Mouse (Mus musculus): ENCODE results near the gene Prlh. TPM values are rescaled to one million over a fixed set of nuclear protein-coding genes. Genes with fewer than 3 reads are reported as not detected.

Prlh gene
- total RNA-seq (2017) = not detected in 3 replicates

DNA sequence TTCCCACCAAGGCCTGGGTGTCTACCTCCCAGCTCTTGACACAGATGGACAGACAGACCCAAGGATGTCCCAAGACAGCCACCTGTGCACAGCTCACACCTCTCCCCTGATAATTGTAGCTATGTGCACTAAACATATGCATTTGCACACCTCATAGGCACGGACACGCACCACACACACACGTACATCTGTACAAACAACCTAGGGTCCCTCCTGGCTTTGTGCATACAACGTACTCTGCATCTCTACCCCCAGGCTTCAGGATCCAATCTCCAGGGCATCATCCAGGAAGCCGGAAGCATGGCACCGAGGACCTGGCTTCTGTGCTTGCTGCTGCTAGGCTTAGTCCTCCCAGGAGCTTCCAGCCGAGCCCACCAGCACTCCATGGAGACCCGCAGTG lies at the start of gene Prlh:
TSS of gene Prlh (plus strand) at position 301 of the 400 bp plus-strand sequence.
- ATAC-seq (replicated peaks; ENCODE audit: insufficient number of reproducible peaks, low FRiP score, low TSS enrichment, poor library complexity, severe bottlenecking) = no peak

DNA sequence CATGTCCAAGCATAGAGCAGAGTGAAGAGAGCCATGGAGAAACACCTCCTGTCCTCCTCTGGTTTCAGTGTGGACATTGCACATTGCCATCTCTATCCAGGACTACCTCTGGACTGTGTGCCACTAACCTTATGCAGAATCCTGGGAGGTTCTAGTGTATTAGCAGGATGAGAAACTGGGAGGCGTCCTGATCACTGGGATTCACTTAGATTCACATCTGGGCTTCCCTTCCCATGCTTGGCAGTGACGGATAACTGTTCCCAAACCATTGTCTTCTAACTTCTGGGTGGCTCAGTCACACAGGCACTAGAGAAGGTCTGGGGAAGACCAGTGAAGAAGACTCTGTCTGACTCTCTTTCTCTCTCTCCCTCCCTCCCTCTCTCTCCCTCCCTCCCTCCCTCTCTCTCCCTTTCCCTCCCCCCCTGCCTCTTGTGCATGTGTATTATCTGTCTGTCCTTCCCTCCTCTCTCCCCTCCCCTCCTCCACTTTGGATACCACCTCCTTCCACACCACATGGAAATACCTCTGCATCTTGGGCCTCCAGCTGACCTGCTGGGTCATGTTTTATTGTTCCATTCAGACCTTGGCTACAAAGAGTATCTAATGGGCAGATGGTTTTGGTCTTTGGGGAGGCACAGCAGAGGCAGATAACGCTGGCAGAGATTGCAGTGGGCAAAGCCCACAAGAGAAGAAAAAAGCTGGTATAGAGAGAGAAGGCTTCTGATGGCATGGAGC lies 49.5 kb upstream of the Prlh start:
- ATAC-seq (replicated peaks; ENCODE audit: insufficient number of reproducible peaks, low FRiP score, low TSS enrichment, poor library complexity, severe bottlenecking) = no peak

DNA sequence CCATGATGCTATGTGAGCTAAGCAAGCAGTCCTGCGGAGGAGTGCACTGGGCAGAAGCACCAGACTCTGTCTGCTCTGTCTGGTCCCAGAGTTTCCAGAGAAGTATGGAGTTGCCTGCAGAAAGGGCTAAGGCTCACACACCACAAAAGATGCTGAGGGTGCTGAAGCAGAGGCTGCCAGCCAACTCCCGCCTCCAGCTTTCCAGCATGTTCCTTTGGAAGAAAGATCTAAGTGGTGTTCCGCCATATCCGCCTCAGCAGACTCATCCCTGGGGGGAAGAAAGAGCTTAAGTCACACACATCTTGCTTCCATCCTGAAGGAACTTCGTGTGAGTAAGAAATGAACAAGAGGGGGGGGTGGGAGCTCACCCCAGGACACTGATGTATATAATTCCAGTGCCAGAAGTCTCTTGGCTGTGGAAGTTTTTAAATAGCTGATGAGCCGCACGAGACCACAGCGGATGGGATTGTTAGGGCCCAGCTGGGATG lies 48.9 kb upstream of the Prlh start:
- no peak for ATAC-seq (replicated peaks; ENCODE audit: insufficient number of reproducible peaks, low FRiP score, low TSS enrichment, poor library complexity, severe bottlenecking)

DNA sequence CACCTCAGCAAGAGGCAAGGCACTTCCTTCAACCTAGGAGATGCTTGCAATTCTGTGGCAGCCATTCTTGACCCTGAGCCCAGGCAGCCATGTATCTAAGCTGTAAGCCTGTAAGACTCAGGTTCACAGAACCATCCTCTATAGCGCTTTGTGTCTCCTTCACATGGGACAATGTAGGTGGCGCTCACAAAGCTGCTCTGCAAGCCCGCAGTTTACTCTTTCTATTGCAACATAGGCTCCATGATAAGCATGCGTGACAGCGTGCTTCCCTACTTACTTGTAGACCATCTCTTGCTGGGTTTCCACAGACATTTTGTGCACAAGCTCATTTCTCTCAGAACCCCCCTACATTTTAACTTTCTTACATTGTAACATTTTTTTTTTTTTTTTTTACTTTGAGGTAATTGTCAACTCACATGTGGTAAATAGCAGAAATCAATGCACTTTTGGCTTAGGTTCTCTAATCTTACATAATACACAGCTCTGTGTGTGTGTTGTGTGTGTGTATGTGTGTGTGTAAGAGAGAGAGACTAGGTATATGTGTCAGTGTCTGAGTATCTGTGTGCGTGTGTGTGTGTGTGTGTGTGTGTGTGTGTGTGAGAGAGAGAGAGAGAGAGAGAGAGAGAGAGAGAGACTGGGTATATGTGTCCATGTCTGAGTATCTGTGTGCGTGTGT lies 48.0 kb upstream of the Prlh start:
- no peak for ATAC-seq (replicated peaks; ENCODE audit: insufficient number of reproducible peaks, low FRiP score, low TSS enrichment, poor library complexity, severe bottlenecking)

DNA sequence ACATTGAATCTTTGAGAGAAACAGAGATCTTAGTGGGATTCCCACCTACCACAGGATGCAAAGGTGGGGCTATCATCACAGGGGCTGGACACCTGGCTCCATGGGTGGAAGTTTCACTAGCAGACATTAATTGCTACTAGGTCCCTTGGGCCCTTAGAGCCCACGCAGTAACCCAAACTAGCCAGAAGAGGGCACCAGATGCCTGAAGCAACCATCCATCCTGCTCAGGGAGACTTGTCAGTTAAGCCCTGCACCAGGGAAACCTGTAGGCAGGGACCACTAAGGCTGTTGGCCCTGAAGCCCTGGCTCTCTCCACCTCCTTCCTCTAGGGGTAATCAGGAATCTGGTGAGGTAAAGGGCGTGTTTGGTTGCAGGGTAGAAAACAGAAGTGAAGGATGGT lies 46.6 kb upstream of the Prlh start:
- ATAC-seq (replicated peaks; ENCODE audit: insufficient number of reproducible peaks, low FRiP score, low TSS enrichment, poor library complexity, severe bottlenecking) = 0 out of 2 replicates have a peak, but pooled peaks have one; percentile 41

DNA sequence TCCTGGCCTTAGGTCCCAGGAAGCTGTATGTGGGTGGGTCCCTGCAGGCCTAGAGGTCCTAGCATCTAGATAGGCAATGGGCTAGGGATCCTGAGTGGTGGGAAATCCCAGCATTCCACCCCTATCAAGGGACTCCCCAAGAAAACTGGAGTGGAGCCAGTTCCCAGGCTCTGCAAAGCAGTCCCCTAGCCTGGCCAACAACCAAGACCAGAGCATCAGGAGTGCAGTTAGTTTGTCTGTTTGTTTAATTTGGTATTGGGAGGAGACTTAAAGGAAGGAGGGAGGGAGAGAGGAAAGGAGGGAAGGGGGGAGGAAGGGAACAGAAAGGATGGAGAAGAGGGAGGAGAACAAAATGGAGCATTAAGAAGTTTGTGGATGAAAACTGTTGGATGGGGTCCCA lies 43.7 kb upstream of the Prlh start:
- ATAC-seq (replicated peaks; ENCODE audit: insufficient number of reproducible peaks, low FRiP score, low TSS enrichment, poor library complexity, severe bottlenecking) = no peak

DNA sequence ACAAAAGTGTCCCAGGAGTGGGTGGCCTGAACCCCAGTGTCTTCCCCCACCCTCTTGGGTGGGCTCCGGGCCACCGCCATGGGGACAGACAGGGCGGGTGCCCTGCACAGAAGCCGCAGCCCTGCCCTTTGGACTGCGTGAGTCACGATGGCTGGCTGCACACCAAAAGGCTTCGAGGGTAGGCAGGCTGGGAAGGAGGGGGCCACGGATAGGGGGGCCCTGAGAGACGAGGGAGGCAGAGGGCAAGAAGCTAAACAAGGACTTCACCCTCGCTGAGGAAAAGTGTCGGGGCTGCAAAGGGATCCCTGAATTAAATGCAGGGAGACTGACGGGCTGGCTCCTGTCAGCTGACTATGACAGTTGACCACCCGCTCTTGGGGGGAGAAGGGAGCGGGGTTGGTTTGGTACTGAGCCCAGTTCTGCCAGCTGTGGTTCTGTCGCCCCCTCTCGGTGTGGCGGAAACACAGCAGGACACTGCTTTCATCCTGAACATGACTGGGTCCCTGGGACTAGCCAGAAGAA lies 43.2 kb upstream of the Prlh start:
- no peak for ATAC-seq (replicated peaks; ENCODE audit: insufficient number of reproducible peaks, low FRiP score, low TSS enrichment, poor library complexity, severe bottlenecking)

DNA sequence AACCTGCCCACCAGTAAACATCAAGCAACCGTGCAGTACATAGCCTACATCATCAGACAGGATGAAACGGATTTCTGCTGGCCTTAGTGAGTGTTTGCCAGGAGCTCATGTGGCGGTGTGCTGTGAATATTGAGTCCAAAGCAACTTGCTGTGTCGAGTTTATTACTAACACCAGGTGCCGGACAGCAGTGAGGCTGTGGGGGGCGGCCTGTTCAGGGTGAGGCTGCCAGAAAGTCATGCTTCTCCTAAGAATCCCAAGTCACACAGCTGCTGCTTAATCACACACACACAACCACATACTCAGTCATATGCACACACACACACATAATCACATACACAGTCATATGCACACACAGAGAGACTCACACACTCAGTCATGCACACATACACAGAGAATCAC lies 39.7 kb upstream of the Prlh start:
- no peak for ATAC-seq (replicated peaks; ENCODE audit: insufficient number of reproducible peaks, low FRiP score, low TSS enrichment, poor library complexity, severe bottlenecking)

DNA sequence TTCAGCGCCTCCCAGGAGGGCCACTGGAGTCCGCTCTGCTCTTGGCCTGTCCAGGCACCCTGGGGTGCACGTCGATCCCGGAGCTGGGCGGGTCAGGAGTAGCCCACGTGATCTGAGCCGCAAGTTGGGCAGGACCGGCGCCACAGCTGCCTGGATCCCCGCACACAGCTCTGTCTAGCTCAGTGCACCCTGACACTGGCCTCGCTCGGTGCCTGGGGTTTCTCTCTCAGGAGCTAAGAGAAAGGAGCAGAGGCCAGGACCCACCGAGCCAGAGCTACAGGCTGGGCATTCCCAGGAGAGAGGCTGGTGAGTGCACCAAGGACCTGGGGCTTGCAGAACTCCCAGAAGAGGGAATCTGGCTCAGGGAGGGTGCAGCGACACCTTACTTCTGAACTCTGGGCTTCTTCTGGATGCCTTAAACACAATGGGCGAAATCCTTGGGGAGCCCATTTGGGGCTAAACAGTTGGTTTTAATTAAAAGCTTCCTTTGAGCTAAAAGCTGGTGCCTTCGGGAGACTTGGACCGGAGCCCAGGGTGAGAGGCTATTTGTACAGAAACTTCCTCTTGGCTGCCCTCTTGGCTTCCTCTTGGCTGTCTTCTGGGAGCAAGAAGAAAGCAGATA lies 37.8 kb upstream of the Prlh start, which contains the start of gene Mlph:
TSS of gene Mlph (plus strand) at position 138 of the 622 bp plus-strand sequence.
- 0 out of 2 replicates have a peak, but pooled peaks have one; percentile 20 for ATAC-seq (replicated peaks; ENCODE audit: insufficient number of reproducible peaks, low FRiP score, low TSS enrichment, poor library complexity, severe bottlenecking)

DNA sequence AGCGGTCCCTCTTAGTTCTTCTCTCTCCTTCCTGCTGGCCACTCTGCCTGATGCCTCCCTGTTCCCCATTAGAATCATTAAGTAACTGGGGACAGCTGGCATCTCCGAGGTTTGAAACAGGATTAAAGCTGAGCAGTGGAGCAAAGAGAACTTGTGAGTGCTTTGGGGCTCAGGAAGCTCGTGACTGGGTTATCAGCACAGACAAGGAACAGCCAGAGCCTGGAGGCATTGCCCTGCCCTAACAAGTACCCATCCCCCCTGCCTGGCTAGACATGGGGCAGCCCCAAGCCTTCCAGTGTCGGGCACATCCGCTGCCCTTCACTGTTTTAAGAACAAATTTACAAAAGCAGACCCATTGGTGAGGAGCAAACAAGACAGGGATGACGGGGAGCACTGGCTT lies 35.4 kb upstream of the Prlh start:
- no peak for ATAC-seq (replicated peaks; ENCODE audit: insufficient number of reproducible peaks, low FRiP score, low TSS enrichment, poor library complexity, severe bottlenecking)

DNA sequence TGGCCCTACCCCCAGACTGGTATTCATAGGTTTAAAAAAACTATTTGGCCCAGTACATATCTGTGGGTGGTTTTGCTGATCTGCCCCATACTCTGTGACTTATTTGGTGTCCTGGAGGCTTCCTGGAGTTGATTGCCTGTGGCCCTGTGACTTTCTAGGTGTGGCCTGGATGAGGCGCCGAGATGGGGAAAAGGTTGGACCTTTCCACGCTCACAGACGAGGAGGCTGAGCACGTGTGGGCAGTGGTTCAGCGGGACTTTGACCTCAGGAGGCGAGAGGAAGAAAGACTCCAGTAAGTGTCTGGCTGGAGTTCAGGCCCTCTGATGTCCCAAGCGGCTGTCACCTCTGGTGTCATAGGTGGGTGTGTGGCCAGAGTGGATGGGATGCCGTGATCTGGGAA lies 31.2 kb upstream of the Prlh start:
- ATAC-seq (replicated peaks; ENCODE audit: insufficient number of reproducible peaks, low FRiP score, low TSS enrichment, poor library complexity, severe bottlenecking) = no peak

DNA sequence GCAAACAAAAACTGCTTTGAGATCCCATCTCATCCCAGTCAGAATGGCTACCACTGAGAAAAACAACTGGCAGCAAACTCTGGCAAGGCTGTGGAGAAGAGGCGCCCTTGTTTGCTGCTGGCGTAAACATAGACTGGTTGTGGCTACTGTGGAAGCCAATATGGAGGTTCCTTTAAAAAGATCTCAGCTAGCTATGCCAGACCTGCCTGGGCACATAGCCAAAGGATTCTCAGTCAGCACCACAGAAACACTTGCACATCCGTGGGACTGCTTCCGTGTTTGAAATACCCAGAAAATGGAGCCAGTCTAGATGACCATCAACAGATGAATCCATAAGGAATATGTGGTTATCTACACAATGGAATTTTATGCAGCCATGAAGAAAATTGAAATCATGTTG lies 26.9 kb upstream of the Prlh start:
- no peak for ATAC-seq (replicated peaks; ENCODE audit: insufficient number of reproducible peaks, low FRiP score, low TSS enrichment, poor library complexity, severe bottlenecking)

DNA sequence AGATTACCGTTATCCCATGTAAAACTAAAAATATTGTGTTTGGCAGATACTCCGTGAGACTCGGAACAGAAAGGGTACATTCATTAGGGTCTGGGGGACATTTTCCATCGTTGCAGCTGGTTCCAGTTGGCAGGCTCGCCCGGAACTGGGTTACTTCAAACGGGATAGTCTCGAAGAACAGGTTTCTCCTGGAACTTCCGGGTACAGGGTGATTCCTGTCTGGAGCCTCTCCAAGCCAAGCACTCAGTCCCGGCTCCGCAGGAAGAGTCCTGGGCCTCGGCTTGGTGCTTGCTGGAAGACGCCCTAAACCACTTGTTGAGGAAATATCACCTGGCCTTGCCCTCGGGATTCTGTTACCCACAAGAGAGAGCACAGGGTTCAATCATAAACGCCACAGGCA lies 25.6 kb upstream of the Prlh start:
- no peak for ATAC-seq (replicated peaks; ENCODE audit: insufficient number of reproducible peaks, low FRiP score, low TSS enrichment, poor library complexity, severe bottlenecking)

DNA sequence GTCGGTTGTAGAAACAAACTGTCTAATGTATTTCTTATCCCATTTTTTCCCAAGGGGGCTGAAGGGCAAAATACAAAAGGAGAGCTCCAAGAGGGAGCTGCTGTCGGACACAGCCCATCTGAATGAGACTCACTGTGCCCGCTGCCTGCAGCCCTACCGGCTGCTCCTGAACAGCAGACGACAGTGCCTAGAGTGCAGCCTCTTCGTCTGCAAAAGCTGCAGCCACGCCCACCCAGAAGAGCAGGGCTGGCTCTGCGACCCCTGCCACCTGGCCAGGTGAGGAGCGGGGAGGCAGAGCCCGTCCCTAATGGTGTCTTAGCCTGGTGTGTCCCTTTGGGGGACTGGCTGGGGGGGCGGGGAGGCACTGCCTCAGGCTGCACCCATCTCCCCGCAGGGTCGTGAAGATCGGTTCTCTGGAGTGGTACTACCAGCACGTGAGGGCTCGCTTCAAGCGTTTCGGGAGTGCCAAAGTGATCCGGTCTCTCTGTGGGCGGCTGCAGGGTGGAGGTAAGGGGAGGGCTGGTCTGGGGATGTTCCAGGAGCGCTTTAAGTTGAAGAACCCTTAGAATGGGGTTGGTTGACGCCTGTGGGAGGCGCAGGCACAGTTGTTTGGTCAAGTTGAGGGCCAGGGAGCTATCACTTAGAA lies 24.9 kb upstream of the Prlh start:
- no peak for ATAC-seq (replicated peaks; ENCODE audit: insufficient number of reproducible peaks, low FRiP score, low TSS enrichment, poor library complexity, severe bottlenecking)

DNA sequence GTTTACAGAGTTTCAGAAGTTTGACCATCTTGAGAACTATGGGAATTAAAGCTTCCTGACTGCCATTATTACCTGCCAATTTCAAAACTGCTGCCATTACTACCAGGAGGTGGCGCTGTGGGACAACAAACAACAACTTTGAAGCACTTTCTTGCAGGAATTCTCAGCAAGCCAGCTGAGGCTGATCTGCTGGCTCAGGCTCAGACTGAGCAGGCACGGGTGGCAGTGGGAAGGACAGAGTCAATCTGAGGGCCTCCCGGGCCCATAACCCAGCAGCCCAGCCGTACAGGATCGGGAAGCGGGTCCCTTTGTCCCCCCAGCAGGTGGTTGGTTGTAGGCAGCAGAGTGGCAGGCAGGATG lies 24.4 kb upstream of the Prlh start:
- ATAC-seq (replicated peaks; ENCODE audit: insufficient number of reproducible peaks, low FRiP score, low TSS enrichment, poor library complexity, severe bottlenecking) = no peak

DNA sequence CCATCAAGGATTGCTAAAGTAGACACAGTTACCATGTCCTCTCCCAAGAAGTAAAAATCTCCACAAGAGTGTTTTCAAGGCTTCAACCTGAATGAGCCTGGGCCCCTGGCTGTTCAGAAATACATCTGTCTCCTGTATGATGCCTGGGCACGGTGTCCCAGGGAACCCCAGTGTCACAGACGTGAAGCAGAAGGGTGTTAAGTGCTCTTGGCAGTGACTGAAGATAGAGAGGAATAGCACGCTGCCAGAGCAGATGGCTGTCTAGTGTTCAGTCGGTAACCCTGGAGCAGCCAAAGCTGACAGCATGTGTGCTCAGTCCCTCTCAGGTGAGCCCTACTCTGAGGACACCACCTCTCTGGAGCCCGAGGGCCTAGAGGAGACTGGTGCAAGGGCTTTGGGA lies 19.9 kb upstream of the Prlh start:
- 0 out of 2 replicates have a peak, but pooled peaks have one; percentile 27 for ATAC-seq (replicated peaks; ENCODE audit: insufficient number of reproducible peaks, low FRiP score, low TSS enrichment, poor library complexity, severe bottlenecking)

DNA sequence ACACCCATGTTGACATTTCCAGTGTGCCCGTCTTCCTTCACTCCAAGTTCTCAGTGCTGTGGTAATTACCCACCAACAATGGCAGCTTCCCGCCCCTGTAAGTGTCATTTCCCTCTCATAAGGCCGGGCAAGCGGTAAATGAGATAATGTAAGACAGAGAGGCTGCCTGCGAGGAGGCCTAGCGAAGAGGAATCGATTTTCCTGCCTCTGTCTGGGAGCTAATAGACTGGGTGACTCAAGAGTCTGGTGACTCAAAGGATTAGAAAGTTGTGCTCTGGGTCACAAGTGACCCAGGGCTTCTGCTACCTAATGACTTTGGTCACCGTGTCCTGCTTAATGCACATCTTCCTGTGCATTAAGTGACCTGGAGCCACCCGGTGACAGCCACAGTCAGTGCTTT lies 15.9 kb upstream of the Prlh start:
- ATAC-seq (replicated peaks; ENCODE audit: insufficient number of reproducible peaks, low FRiP score, low TSS enrichment, poor library complexity, severe bottlenecking) = no peak

DNA sequence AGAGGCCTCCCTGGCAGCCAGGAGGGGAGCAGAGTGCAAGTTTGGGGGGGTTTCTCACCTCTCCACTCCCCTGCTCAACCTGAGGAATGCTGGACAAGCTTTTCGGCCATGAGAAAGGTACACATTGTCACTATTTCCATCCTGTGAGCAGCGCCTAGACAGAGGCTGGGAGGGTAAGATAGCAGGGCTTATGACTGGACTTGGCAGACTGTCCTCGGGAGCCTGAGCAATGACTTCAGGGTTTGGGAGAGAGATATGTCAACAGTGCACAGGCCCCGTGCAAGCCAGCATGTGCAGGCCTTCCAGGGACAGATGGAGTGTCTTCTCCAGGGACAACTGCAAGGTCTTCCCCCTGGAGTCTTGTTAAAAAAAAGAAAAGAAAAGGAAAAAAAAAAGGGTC lies 12.9 kb upstream of the Prlh start:
- ATAC-seq (replicated peaks; ENCODE audit: insufficient number of reproducible peaks, low FRiP score, low TSS enrichment, poor library complexity, severe bottlenecking) = no peak

DNA sequence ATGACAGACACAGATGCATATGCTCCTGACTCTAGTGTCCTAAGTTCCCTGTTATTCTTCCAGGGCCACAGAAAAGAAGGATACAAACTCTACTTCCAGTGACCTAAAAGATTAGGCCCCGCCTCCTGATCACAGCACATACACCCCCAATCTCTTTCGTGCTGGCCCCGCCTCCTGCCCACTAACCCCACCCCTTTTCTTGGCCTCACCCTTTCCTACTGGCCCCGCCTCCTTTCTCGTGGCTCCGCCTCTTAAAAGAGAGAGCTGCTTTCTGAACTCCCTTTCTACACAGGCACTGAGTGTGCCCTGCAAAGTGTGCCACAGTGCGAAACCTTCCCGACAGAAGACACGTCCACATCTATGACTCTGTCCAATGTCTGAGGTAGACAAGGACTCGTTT lies 7.7 kb upstream of the Prlh start:
- no peak for ATAC-seq (replicated peaks; ENCODE audit: insufficient number of reproducible peaks, low FRiP score, low TSS enrichment, poor library complexity, severe bottlenecking)

Measured in monocyte, adult 5-6 weeks (primary cell).